In genomic region chr13:112471201-112471600, GRCm38 (mm10) we compare ENCODE assay signal across 22 mouse cellular contexts. TPM values are rescaled to one million over a fixed set of nuclear protein-coding genes. Genes with fewer than 3 reads are reported as not detected.
A peak's percentile ranks its signal among the peaks of the same experiment; 100 is the strongest.
DNase-seq lines count a peak whose midpoint lies in the region; ATAC-seq and TF ChIP-seq lines count a peak whose summit lies in the region.
"Had no signal": no experiment of that assay in that cellular context is flagged by ENCODE, and none has a peak within 500 bp of the region (broad histone marks: within the 10 kb centered on the region; RNA-seq: fewer than 3 reads in every experiment).

No protein-coding gene starts in this region.

- no peak for TF ChIP-seq CTCF in liver, adult 2 months (IDR thresholded peaks at IDR 0.05; ENCODE audit: low read depth, low read length)

- no peak for TF ChIP-seq POLR2A in liver, adult 2 months (IDR thresholded peaks at IDR 0.05; ENCODE audit: extremely low read depth, insufficient read depth, low read length)

- peaks cover 35% of the 10 kb centered on the region for H3K4me1 ChIP-seq in heart, embryonic 12.5 days (replicated peaks)
- peaks cover 35% of the 10 kb centered on the region for H3K4me1 ChIP-seq in liver, adult 2 months (ENCODE audit: control insufficient read depth, insufficient read depth, low read length)
- H3K4me1 ChIP-seq: forebrain, embryonic 12.5 days had no signal

- no peak overlapping the region for H3K9ac ChIP-seq in heart, embryonic 12.5 days
- no peak overlapping the region for H3K9ac ChIP-seq in liver, adult 2 months (ENCODE audit: low read depth, low read length)
- H3K9ac ChIP-seq: embryonic facial prominence, embryonic 12.5 days; forebrain, embryonic 12.5 days had no signal

- no peak overlapping the region for H3K4me2 ChIP-seq in heart, embryonic 12.5 days
- H3K4me2 ChIP-seq: embryonic facial prominence, embryonic 12.5 days; forebrain, embryonic 12.5 days had no signal

- H3K79me2 ChIP-seq in liver, adult 2 months (ENCODE audit: control insufficient read depth, insufficient read depth, low read length) = peaks cover 44% of the 10 kb centered on the region

- H3K4me3 ChIP-seq in heart, embryonic 12.5 days = no peak overlapping the region
- H3K4me3 ChIP-seq in liver, adult 2 months (ENCODE audit: insufficient read depth, low read depth, low read length) = no peak overlapping the region
- H3K4me3 ChIP-seq: embryonic facial prominence, embryonic 12.5 days; erythroblast, embryonic 14.5 days; forebrain, embryonic 10.5 days; forebrain, embryonic 12.5 days had no signal

- no peak overlapping the region for H3K27ac ChIP-seq in heart, embryonic 12.5 days (ENCODE audit: poor library complexity, severe bottlenecking)
- H3K27ac ChIP-seq in liver, adult 2 months (replicated peaks; ENCODE audit: insufficient read depth, low read depth, low read length) = peak overlapping the region; percentile 84
- H3K27ac ChIP-seq: embryonic facial prominence, embryonic 12.5 days; forebrain, embryonic 10.5 days; forebrain, embryonic 12.5 days had no signal

- 87% methylated on average over 9 of the region's 9 CpGs for WGBS in heart, embryonic 12.5 days
- WGBS in liver, adult 2 months = 74% methylated on average over 9 of the region's 9 CpGs

- H3K36me3 ChIP-seq in heart, embryonic 12.5 days = peaks cover 18% of the 10 kb centered on the region
- H3K36me3 ChIP-seq in liver, adult 2 months (ENCODE audit: control insufficient read depth, insufficient read depth, low read length) = peaks cover 25% of the 10 kb centered on the region
- H3K36me3 ChIP-seq: forebrain, embryonic 12.5 days had no signal

- H3K27me3 ChIP-seq in heart, embryonic 12.5 days (replicated peaks) = no peaks in the 10 kb centered on the region
- no peaks in the 10 kb centered on the region for H3K27me3 ChIP-seq in liver, adult 2 months (ENCODE audit: control insufficient read depth, insufficient read depth, low read length)
- H3K27me3 ChIP-seq: embryonic facial prominence, embryonic 12.5 days; forebrain, embryonic 12.5 days had no signal

- ATAC-seq in heart, embryonic 12.5 days (ENCODE audit: insufficient number of reproducible peaks, low FRiP score) = no peak
- ATAC-seq: forebrain, embryonic 14.5 days; forebrain, embryonic 16.5 days had no signal

- peak; percentile 65 for DNase-seq in heart, adult 11 months
- DNase-seq in liver, adult 2 months (ENCODE audit: extremely low read depth, low read depth, low spot score) = no peak
- no peak for DNase-seq in liver
- DNase-seq in induced T-regulatory cell, adult 2 months (ENCODE audit: low read depth) = peak; percentile 40
- DNase-seq in lung, postnatal 4 days = no peak
- DNase-seq: adrenal gland, adult 2 months; adrenal gland, postnatal 10 days; adrenal gland, postnatal 25 days; cerebellum, adult 11 months; cerebellum, adult 18-20 months; cerebellum, adult 8-10 months; cerebellum, adult 9-11 months; cerebellum, postnatal 14 days; cerebellum, postnatal 36 days; embryo, embryonic 11 days had no signal

- 0 out of 2 replicates have a peak, but pooled peaks cover 4% of the 10 kb centered on the region for H3K9me3 ChIP-seq in heart, embryonic 12.5 days (replicated peaks)
- H3K9me3 ChIP-seq: embryonic facial prominence, embryonic 12.5 days; forebrain, embryonic 10.5 days; forebrain, embryonic 12.5 days had no signal

RNA-seq across cellular contexts. Expression of gene Il6st, which starts 7.3 kb away (rescaled TPM):
- 79.3 and 84.2 TPM in 2 replicates for polyA plus RNA-seq in heart, embryonic 12.5 days (2016; fragmentation: Nextera tagmentation; extraction: Ambion mirVana)
- 70.2 and 82.8 TPM in 2 replicates for total RNA-seq in liver, adult 2 months (2014; rRNA removed)
- polyA plus RNA-seq in liver, adult 2 months (2012; rRNA removed) = 16.0 and 18.9 TPM in 2 replicates

Comparison
In these comparisons a context has a peak if more than half of its experiments do, and no peak if none do; other contexts are left out.
1. DNase-seq: peak in heart, adult 11 months (single experiment) and induced T-regulatory cell, adult 2 months (single experiment); none in liver, adult 2 months (single experiment), liver (single experiment) and lung, postnatal 4 days (0 of 2).